Mouse (Mus musculus): Measurements from ENCODE around the gene Rbfox2. TPM values are rescaled to one million over a fixed set of nuclear protein-coding genes. Genes with fewer than 3 reads are reported as not detected.

Gene Rbfox2
- polyA plus RNA-seq, 1 experiment from 2014 or later, result 53.2 TPM

DNA sequence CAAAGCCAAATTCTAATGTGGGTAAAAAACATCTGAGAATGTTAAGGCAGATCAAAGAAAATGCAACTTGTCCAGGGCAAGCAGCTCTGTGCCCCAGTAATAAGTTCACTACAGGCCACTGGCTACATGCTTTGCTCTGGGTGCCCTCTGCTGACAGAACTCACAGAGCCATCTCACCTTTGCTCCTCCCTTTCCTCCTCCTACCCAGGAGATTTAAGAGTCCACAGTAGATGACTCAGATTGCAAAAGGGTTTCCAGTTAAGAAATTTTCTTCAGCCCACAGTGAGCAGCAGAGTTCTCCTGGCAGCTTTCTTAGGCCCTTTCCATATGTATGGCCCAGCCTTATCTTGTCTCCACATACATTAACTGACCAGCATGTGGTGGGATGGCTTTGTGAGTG lies 86.7 kb downstream of the Rbfox2 start:
- in situ Hi-C loops (cut with MboI; ENCODE audit: low pct_unique_long_range_greater_than_20kb), result loop anchor here (10.0 kb wide), 1 partner anchor 235 kb away; no protein-coding TSS in a partner anchor
- no peaks in the 10 kb centered on the region for H3K27me3 ChIP-seq
- ChIA-PET POLR2A (no interaction called here), CTCF (interaction anchor here (0.9 to 3.6 kb wide), 16 partner anchors 13 to 233 kb away, joined by 3 to 14 read pairs (median 3); no protein-coding TSS in a partner anchor)
- ATAC-seq (peak; percentile 94), DNase-seq (ENCODE audit: low read depth, low spot score) (peak; percentile 64)
- TF ChIP-seq CTCF (IDR thresholded peaks at IDR 0.05), result peak; percentile 93

- CTCF ChIA-PET, result interaction anchor here (0.9 to 3.6 kb wide), 14 partner anchors 20 to 233 kb away, joined by 3 to 14 read pairs (median 4); no protein-coding TSS in a partner anchor
- ATAC-seq (no peak), DNase-seq (ENCODE audit: low read depth, low spot score) (no peak)
- POLR2A ChIA-PET, result no interaction called here
- H3K27me3 ChIP-seq, result no peaks in the 10 kb centered on the region
- no peak for TF ChIP-seq CTCF (IDR thresholded peaks at IDR 0.05)
- in situ Hi-C loops (cut with MboI; ENCODE audit: low pct_unique_long_range_greater_than_20kb), result loop anchor here (5.0 kb wide), 1 partner anchor 52 kb away; no protein-coding TSS in a partner anchor
These were observed 87.2 kb downstream of the Rbfox2 start for GRCm38 (mm10) chr15:77219571-77219970.

- ChIA-PET CTCF (interaction anchor here (1.4 kb wide), 1 partner anchor 15 kb away, joined by 3 read pairs; no protein-coding TSS in a partner anchor), POLR2A (interaction anchor here (1.1 kb wide), 1 partner anchor 130 kb away, joined by 3 read pairs; no protein-coding TSS in a partner anchor)
- in situ Hi-C loops (cut with MboI; ENCODE audit: low pct_unique_long_range_greater_than_20kb), result loop anchor here (5.0 kb wide), 1 partner anchor 51 kb away; no protein-coding TSS in a partner anchor
- TF ChIP-seq CTCF (IDR thresholded peaks at IDR 0.05), result no peak
- DNase-seq (ENCODE audit: low read depth, low spot score), result no peak
- ATAC-seq, result no peak
- no peaks in the 10 kb centered on the region for H3K27me3 ChIP-seq
These were observed 88.8 kb downstream of the Rbfox2 start for GRCm38 (mm10) chr15:77218007-77218406.

- ChIA-PET POLR2A (interaction anchor here (0.6 to 1.0 kb wide), 2 partner anchors 88 to 151 kb away, joined by 4 to 5 read pairs; no protein-coding TSS in a partner anchor), CTCF (interaction anchor here (1.4 kb wide), 1 partner anchor 16 kb away, joined by 3 read pairs; no protein-coding TSS in a partner anchor)
- in situ Hi-C loops (cut with MboI; ENCODE audit: low pct_unique_long_range_greater_than_20kb), result loop anchor here (5.0 kb wide), 1 partner anchor 50 kb away; no protein-coding TSS in a partner anchor
- no peak for TF ChIP-seq CTCF (IDR thresholded peaks at IDR 0.05)
- H3K27me3 ChIP-seq, result no peaks in the 10 kb centered on the region
- DNase-seq (ENCODE audit: low read depth, low spot score), result no peak
- ATAC-seq, result no peak
These were observed 89.3 kb downstream of the Rbfox2 start for GRCm38 (mm10) chr15:77217523-77217922.

GRCm38 (mm10) chr15:77216704-77217103 lies 90.1 kb downstream of the Rbfox2 start:
- CTCF ChIA-PET, result interaction anchor here (0.8 to 1.4 kb wide), 5 partner anchors 10 to 142 kb away, joined by 3 to 4 read pairs (median 3); no protein-coding TSS in a partner anchor
- no peak for ATAC-seq
- H3K27me3 ChIP-seq, result no peaks in the 10 kb centered on the region
- POLR2A ChIA-PET, result interaction anchor here (1.0 kb wide), 1 partner anchor 150 kb away, joined by 5 read pairs; no protein-coding TSS in a partner anchor
- no peak for DNase-seq (ENCODE audit: low read depth, low spot score)
- no peak for TF ChIP-seq CTCF (IDR thresholded peaks at IDR 0.05)
- in situ Hi-C loops (cut with MboI; ENCODE audit: low pct_unique_long_range_greater_than_20kb), result loop anchor here (5.0 kb wide), 1 partner anchor 49 kb away; no protein-coding TSS in a partner anchor

DNA sequence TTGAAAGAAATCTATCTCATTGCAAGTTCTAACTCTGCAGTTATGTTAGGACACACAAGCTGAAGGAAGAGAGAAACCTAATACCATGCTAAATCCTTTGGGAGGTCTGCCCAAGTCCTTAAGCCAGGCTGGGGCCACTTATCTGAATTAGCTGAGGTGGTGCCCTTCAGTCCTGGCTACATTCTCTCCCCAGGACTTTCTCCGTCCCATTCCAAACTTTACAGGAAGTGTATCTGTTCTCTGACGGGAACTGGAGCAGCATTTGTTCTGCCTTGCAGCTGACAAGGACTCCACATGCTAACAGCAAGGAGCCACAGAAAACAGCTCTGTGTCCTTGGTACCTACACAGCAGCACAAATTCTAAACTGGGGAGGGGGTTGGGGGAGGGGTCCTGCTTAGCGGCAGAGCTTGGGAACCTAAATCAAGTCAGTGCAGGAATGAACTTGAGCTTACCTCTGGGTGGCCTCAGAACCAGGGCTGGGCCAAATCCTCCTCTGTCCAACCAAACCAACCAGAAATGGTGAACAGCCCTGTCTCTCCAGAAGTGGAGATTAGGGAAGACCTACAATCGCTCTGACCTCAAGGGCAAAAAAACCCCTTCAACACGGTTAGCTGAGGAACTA lies 91.5 kb downstream of the Rbfox2 start:
- CTCF ChIA-PET, result interaction anchor here (0.8 to 1.4 kb wide), 5 partner anchors 14 to 143 kb away, joined by 3 read pairs; no protein-coding TSS in a partner anchor
- no peaks in the 10 kb centered on the region for H3K27me3 ChIP-seq
- no peak for ATAC-seq
- in situ Hi-C loops (cut with MboI; ENCODE audit: low pct_unique_long_range_greater_than_20kb), result loop anchor here (5.0 kb wide), 1 partner anchor 48 kb away; no protein-coding TSS in a partner anchor
- POLR2A ChIA-PET, result no interaction called here
- TF ChIP-seq CTCF (IDR thresholded peaks at IDR 0.05), result no peak
- no peak for DNase-seq (ENCODE audit: low read depth, low spot score)

DNA sequence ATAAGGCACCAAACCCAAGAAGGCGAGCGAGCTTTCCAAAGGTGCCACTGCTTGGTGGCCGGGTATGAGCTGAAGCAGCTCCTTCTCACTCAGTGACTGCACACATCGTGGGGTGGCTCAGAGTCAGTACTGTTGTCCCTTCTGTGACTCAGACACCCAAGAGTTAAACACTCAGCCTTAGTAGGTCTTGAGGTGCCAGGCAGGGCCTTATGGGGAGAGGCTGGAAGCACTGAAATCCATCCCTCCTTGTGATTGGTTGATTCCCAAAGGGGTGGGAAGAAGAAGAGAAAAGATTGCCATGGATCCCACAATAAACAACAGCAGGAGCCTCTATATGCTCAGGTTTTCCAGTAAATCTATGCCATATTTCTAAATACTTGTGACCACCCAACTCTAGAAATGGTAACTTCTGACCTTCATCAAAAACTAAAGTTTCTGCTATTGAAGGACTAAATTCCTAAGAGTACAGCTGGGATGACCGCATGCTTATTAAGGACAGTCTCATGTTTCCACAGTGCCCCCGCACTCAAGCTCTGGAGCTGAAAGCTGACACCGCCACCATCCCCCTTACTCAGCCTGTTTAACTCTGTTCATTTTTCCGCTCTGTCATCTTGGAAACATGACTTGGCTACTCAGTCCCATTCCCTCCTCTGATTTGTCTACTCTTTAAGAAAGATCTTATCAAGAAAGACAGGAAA lies 92.2 kb downstream of the Rbfox2 start:
- ChIA-PET POLR2A (interaction anchor here (0.6 kb wide), 1 partner anchor 132 kb away, joined by 4 read pairs; no protein-coding TSS in a partner anchor), CTCF (interaction anchor here (0.9 kb wide), 2 partner anchors 52 to 58 kb away, joined by 3 read pairs; no protein-coding TSS in a partner anchor)
- DNase-seq (ENCODE audit: low read depth, low spot score) (no peak), ATAC-seq (peak; percentile 63)
- H3K27me3 ChIP-seq, result no peaks in the 10 kb centered on the region
- no peak for TF ChIP-seq CTCF (IDR thresholded peaks at IDR 0.05)
- in situ Hi-C loops (cut with MboI; ENCODE audit: low pct_unique_long_range_greater_than_20kb), result loop anchor here (5.0 kb wide), 1 partner anchor 47 kb away; no protein-coding TSS in a partner anchor

GRCm38 (mm10) chr15:77213829-77214228 lies 93.0 kb downstream of the Rbfox2 start:
- ChIA-PET CTCF (no interaction called here), POLR2A (interaction anchor here (0.6 kb wide), 1 partner anchor 133 kb away, joined by 4 read pairs; no protein-coding TSS in a partner anchor)
- ATAC-seq, result no peak
- no peaks in the 10 kb centered on the region for H3K27me3 ChIP-seq
- no peak for TF ChIP-seq CTCF (IDR thresholded peaks at IDR 0.05)
- DNase-seq (ENCODE audit: low read depth, low spot score), result no peak
- in situ Hi-C loops (cut with MboI; ENCODE audit: low pct_unique_long_range_greater_than_20kb), result no loop called here

DNA sequence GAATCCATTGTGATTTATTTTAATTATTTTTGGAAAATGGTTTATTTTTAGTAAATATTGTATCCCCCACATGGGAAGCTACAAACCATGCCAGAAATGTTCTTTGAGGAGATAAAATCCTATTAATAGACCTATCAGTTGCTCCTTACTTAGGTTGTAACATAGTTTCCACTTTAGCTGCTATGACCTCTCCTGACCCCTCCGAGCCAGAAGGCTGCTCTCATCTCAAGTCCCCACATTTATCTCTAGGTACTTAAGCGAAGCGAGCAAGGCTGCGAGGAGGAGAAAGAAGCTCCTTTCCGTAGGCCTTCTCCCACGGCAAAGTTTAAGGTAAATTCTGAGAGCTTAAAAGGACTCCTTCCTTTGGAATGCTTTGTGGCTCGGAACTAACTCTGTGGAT lies 94.0 kb downstream of the Rbfox2 start:
- H3K27me3 ChIP-seq, result no peaks in the 10 kb centered on the region
- ChIA-PET POLR2A (no interaction called here), CTCF (interaction anchor here (0.7 to 1.6 kb wide), 3 partner anchors 11 to 155 kb away, joined by 3 to 5 read pairs (median 3); no protein-coding TSS in a partner anchor)
- no peak for DNase-seq (ENCODE audit: low read depth, low spot score)
- in situ Hi-C loops (cut with MboI; ENCODE audit: low pct_unique_long_range_greater_than_20kb), result no loop called here
- ATAC-seq, result no peak
- TF ChIP-seq CTCF (IDR thresholded peaks at IDR 0.05), result no peak

GRCm38 (mm10) chr15:77212217-77212757 lies 94.5 kb downstream of the Rbfox2 start:
- DNase-seq (ENCODE audit: low read depth, low spot score), result no peak
- in situ Hi-C loops (cut with MboI; ENCODE audit: low pct_unique_long_range_greater_than_20kb), result no loop called here
- no peaks in the 10 kb centered on the region for H3K27me3 ChIP-seq
- TF ChIP-seq CTCF (IDR thresholded peaks at IDR 0.05), result no peak
- ChIA-PET POLR2A (no interaction called here), CTCF (interaction anchor here (0.7 to 1.6 kb wide), 3 partner anchors 10 to 156 kb away, joined by 3 to 5 read pairs (median 3); no protein-coding TSS in a partner anchor)
- ATAC-seq, result no peak

Data from Patski (cell line).